Mouse (Mus musculus) heart, postnatal 0 days (tissue): ENCODE data around the gene Pde1a. TPM values are rescaled to one million over a fixed set of nuclear protein-coding genes. Genes with fewer than 3 reads are reported as not detected.
A peak's percentile ranks its signal among the peaks of the same experiment; 100 is the strongest.
"Not testable (repeated sequence)": the region's sequence is repeated elsewhere in the genome, so short reads cannot be mapped to it uniquely, and the experiment has no call there.

Experiments used
- ATAC-seq: fragments of 200-750 bp; cut with Nextera tagmentation; 2 replicates; pipeline ENCODE4 v1.8.0; 2017; ENCODE audit warnings: low read depth, moderate number of reproducible peaks, moderate library complexity; ENCODE audit not compliant: insufficient read depth
- DNase-seq: peaks from one replicate; pipeline ENCODE4 v3.0.0-alpha.2; 2016; ENCODE audit warnings: low spot score
- H3K27ac ChIP-seq: fragments of 300-500 bp; sonication (generic); 2 replicates; pipeline ENCODE4 v1.5.1; 2014; ENCODE audit warnings: low read depth, mild to moderate bottlenecking
- H3K27me3 ChIP-seq: fragments of 300-500 bp; sonication (generic); 2 replicates; pipeline ENCODE4 v1.6.1; 2014; ENCODE audit warnings: low read length, mixed read lengths; ENCODE audit not compliant: control insufficient read depth, insufficient read depth
- H3K36me3 ChIP-seq: fragments of 300-500 bp; sonication (generic); replicated peaks from 2 replicates; pipeline ENCODE4 v1.6.1; 2014; ENCODE audit warnings: low read length, mixed read lengths; ENCODE audit not compliant: control insufficient read depth, insufficient read depth
- H3K4me1 ChIP-seq: fragments of 300-500 bp; sonication (generic); 2 replicates; pipeline ENCODE4 v1.6.1; 2014; ENCODE audit warnings: antibody characterized with exemption; ENCODE audit not compliant: control insufficient read depth, insufficient read depth
- H3K4me2 ChIP-seq: fragments of 300-500 bp; sonication (generic); 2 replicates; pipeline ENCODE4 v1.6.1; 2014; ENCODE audit warnings: low read depth, mild to moderate bottlenecking, low read length, moderate library complexity
- H3K4me3 ChIP-seq: fragments of 300-500 bp; sonication (generic); 2 replicates; pipeline ENCODE4 v1.5.1; 2014; ENCODE audit warnings: low read depth, low read length
- H3K9ac ChIP-seq: fragments of 300-500 bp; sonication (generic); replicated peaks from 2 replicates; pipeline ENCODE4 v1.6.1; 2014; ENCODE audit warnings: low read depth, low read length, mixed read lengths
- H3K9me3 ChIP-seq: fragments of 300-500 bp; sonication (generic); replicated peaks from 2 replicates; pipeline ENCODE4 v1.6.1; 2016; ENCODE audit warnings: low read length; ENCODE audit not compliant: control insufficient read depth
- CTCF ChIP-seq: IDR thresholded peaks from 2 replicates; pipeline ENCODE4 v1.5.1; 2016; ENCODE audit warnings: antibody characterized with exemption, control low read depth, low read depth
- EP300 ChIP-seq: IDR thresholded peaks from 2 replicates; pipeline ENCODE4 v1.6.1; 2016; ENCODE audit warnings: antibody characterized with exemption, low read depth
- WGBS: fragments of 180-500 bp; shearing (Covaris S2); extraction: QIAGEN DNeasy Blood & Tissue Kit; methylation state at CpG from one replicate; pipeline ENCODE4 v1.1.7; 2014; 5-methylcytosine and 5-hydroxymethylcytosine counted together
- polyA plus RNA-seq: library from polyadenylated mRNA; unstranded; fragments of >200 nt; fragmentation: Nextera tagmentation; extraction: Ambion mirVana; gene quantifications from 2 replicates; pipeline ENCODE4 v1.2.1, GENCODE M21; 2015
- total RNA-seq: library from RNA; depleted of rRNA; stranded (reverse); fragments of >200 nt; gene quantifications from 2 replicates; pipeline ENCODE4 v1.2.3, GENCODE M21; 2014; ENCODE audit warnings: low replicate concordance

Gene Pde1a
- total and polyA plus RNA-seq, 2 experiments from 2014 or later: 7.6 to 12.9 TPM

GRCm38 (mm10) chr2:79890726-79891125, 238.5 kb downstream of the Pde1a start:
- no peaks in the 10 kb centered on the region for H3K9me3 ChIP-seq
- ATAC-seq: no peak
- no peak for DNase-seq
- H3K36me3 ChIP-seq: no peaks in the 10 kb centered on the region
- H3K27ac ChIP-seq: no peak overlapping the region
- peaks cover 11% of the 10 kb centered on the region for H3K4me1 ChIP-seq
- H3K4me2 ChIP-seq: no peak overlapping the region
- no peak overlapping the region for H3K4me3 ChIP-seq
- no peak overlapping the region for H3K9ac ChIP-seq
- 78% methylated on average over 8 of the region's 8 CpGs for WGBS
- no peaks in the 10 kb centered on the region for H3K27me3 ChIP-seq
- TF ChIP-seq CTCF (no peak), EP300 (no peak)

DNA sequence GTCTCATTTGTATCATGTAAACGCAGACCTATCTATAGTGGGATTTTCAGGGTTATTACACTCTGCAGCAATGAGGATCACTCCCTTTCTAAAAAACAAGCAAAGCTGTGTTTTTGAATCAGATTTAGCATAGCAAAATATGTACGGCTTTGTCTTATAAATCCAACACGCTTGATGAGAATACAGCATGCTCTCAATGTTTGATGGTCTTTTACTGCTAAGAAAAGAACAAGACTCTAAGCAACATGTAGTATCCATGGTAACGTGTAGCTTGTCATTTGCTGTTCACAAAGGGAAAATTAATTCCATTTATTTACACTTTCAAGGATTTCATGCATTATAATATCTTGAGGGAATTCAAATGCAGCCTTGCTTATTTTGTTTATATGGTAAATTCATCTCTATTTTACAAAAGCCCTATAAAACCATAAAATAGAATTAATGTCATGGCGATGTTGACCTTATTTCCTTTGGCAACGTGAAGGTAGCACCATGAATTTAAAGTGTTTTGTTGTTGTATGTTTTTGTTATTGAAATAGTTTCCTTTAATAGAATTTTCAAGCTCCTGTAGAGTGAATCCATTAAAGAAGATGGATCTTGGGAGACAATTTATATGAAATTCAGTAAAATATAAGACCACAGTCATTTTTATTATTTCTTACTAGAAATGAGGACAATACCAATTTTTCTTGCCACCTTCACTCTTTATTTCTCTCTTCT, 245.5 kb downstream of the Pde1a start:
- Histone ChIP-seq H3K4me1 (no peaks in the 10 kb centered on the region), H3K9ac (no peak overlapping the region), H3K36me3 (no peaks in the 10 kb centered on the region), H3K4me3 (no peak overlapping the region), H3K27ac (no peak overlapping the region), H3K27me3 (no peaks in the 10 kb centered on the region), H3K4me2 (no peak overlapping the region), H3K9me3 (no peaks in the 10 kb centered on the region)
- 87% methylated on average over 6 of the region's 6 CpGs for WGBS
- no peak for TF ChIP-seq CTCF
- ATAC-seq (no peak), DNase-seq (no peak)

DNA sequence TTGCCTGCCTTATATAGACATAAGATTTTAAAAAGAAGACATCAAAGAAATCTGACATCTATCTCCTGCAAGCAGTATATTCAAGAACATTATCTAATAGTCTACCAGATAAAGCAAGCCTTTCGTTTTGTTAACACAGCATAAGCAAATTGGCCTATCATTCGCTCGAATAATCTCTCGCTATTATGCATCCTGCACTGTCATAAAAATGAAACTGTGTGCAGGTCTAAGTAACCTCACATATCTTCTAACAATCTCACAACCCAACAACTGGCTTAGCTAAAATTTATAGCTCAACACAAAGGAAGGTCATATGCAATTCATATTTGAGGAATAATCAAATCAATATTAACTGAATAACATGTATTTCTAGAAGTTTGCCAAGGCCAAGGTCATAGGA, 246.0 kb downstream of the Pde1a start:
- 87% methylated on average over 4 of the region's 4 CpGs for WGBS
- Histone ChIP-seq H3K9me3 (no peaks in the 10 kb centered on the region), H3K9ac (no peak overlapping the region), H3K4me2 (no peak overlapping the region), H3K4me3 (no peak overlapping the region), H3K36me3 (no peaks in the 10 kb centered on the region), H3K27me3 (no peaks in the 10 kb centered on the region), H3K4me1 (no peaks in the 10 kb centered on the region), H3K27ac (no peak overlapping the region)
- no peak for DNase-seq
- ATAC-seq: no peak
- TF ChIP-seq CTCF (no peak), EP300 (no peak)

GRCm38 (mm10) chr2:79865275-79865999, 263.8 kb downstream of the Pde1a start:
- Histone ChIP-seq H3K4me2 (no peak overlapping the region), H3K27ac (no peak overlapping the region), H3K4me1 (no peaks in the 10 kb centered on the region), H3K4me3 (no peak overlapping the region), H3K9ac (no peak overlapping the region), H3K36me3 (no peaks in the 10 kb centered on the region), H3K27me3 (no peaks in the 10 kb centered on the region), H3K9me3 (no peaks in the 10 kb centered on the region)
- no peak for ATAC-seq
- TF ChIP-seq CTCF (peak; percentile 86), EP300 (no peak)
- 38% methylated on average over 9 of the region's 9 CpGs for WGBS
- peak; percentile 48 for DNase-seq

DNA sequence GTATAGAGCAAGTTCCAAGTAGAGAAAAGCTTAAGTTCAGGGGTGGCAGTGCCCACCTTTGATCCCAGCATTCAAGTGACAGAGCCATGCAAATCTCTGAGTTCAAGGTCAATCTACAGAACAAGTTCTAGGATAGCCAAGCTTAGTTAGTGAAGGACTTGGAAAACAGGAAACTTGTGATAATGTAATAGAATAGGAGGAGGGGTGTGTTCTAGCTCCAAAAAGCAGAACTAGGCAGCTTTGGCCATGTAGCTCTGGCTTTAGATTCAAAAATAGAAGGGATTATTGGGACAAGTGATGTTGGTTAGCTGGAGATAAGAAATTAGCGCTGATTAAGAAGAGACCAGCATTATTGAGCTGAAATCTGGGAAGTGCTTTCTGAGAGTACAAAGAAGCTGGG, 272.4 kb downstream of the Pde1a start:
- Histone ChIP-seq H3K36me3 (no peaks in the 10 kb centered on the region), H3K9me3 (no peaks in the 10 kb centered on the region), H3K4me3 (no peak overlapping the region), H3K4me2 (no peak overlapping the region), H3K9ac (no peak overlapping the region), H3K27ac (no peak overlapping the region), H3K4me1 (no peaks in the 10 kb centered on the region), H3K27me3 (no peaks in the 10 kb centered on the region)
- 78% methylated on average over 1 of the region's 1 CpGs for WGBS
- no peak for TF ChIP-seq CTCF
- TF ChIP-seq EP300: no peak
- ATAC-seq (no peak), DNase-seq (no peak)

- H3K27me3 ChIP-seq, H3K9ac ChIP-seq, H3K4me1 ChIP-seq, H3K9me3 ChIP-seq, H3K4me3 ChIP-seq, DNase-seq, H3K27ac ChIP-seq, H3K4me2 ChIP-seq, ATAC-seq, H3K36me3 ChIP-seq: not testable (repeated sequence)
- 75% methylated on average over 13 of the region's 13 CpGs for WGBS
Observed at GRCm38 (mm10) chr2:79847396-79847795, 281.9 kb downstream of the Pde1a start.
